Mouse (Mus musculus) bone marrow macrophage, adult 2 months (primary cell): ENCODE measurements at regions not wholly inside any gene's neighbourhood (a gene's known extent, or its start where the extent isn't known, plus 50 kb on each side); places are given as distances from the start of the nearest gene placed in this dataset.

ENCODE experiments used
- CTCF ChIP-seq: IDR thresholded peaks from 2 replicates; pipeline ENCODE4 v1.5.1; 2012; ENCODE audit warnings: low read depth, mild to moderate bottlenecking, low read length, moderate library complexity
- POLR2A ChIP-seq: IDR thresholded peaks from 2 replicates; pipeline ENCODE4 v1.6.1; 2012; ENCODE audit warnings: mild to moderate bottlenecking, low read depth, low read length, borderline replicate concordance

GRCm38 (mm10) chr17:64467297-64467696, 133.2 kb upstream of the Man2a1 start:
- TF ChIP-seq POLR2A = no peak
- TF ChIP-seq CTCF = no peak
